Mouse (Mus musculus): ENCODE results near the gene Mfn2.
"Not testable (repeated sequence)": the region's sequence is repeated elsewhere in the genome, so short reads cannot be mapped to it uniquely, and the experiment has no call there.

Mfn2 gene

GRCm38 (mm10) chr4:147867563-147868449 is 36.7 kb downstream of the Mfn2 start:
- DNase-seq (ENCODE audit: low spot score) = no peak

DNA sequence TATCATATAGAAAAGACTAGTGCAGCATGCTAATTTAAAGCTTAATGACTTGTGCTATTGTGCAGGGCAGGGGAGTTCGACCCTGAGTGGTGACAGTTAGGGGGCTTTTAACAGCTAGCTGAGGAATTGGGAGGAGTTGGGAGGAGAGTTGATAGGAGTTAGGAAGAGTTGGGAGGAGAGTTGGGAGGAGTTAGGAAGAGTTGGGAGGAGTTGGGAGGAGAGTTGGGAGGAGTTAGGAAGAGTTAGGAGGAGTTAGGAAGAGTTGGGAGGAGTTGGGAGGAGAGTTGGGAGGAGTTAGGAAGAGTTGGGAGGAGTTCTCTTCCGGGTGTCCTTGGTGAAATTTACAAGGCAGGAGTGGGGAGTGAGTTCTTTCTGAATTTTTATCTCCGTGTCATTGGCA is 37.7 kb downstream of the Mfn2 start:
- not testable (repeated sequence) for DNase-seq (ENCODE audit: low spot score)

GRCm38 (mm10) chr4:147866056-147866455 is 38.4 kb downstream of the Mfn2 start:
- no peak for DNase-seq (ENCODE audit: low spot score)

DNA sequence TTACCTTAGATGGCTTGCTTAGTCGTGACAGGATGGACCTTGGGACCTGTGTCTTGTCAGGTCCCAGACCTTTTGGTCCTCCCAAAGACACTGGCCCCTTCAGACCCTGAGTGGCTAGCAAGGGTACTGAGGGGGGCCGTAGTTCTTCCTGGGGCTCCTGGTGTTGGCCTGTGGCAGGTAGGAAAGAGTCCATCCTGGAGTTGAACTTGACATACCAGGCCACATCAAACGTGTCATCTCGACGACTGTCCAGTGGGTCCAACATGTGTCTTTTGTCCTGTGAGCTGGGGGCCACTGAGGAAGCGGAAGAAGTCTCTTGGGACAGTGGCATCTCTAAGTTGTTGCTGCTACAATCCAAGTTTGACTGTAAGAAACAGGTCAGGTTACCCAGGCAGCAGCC is 38.9 kb downstream of the Mfn2 start:
- no peak for DNase-seq (ENCODE audit: low spot score)

- no peak for DNase-seq (ENCODE audit: low spot score)
Observed at GRCm38 (mm10) chr4:147862051-147862450, 42.5 kb downstream of the Mfn2 start.

GRCm38 (mm10) chr4:147850776-147851175 is 53.7 kb downstream of the Mfn2 start:
- no peak for DNase-seq (ENCODE audit: low spot score)

DNA sequence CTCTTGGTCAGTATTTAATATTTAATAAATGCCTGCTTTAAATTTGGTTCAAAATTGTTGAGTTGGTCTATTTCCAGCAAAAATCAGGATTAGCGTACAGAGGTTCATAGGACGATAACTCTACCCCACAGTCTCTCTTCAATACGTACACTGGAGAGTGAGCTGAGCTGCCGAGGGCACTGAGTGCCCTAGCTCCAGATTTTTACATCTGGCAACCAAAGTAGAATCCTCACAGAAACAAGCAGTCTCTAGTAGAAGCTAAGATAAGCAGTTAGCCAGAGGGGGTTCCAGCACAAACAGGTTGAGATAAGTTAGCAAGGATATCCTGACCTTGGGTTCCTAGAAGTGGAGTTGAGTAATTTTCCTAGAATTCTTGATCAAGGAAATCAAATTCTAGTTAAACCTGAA is 55.9 kb downstream of the Mfn2 start:
- DNase-seq (ENCODE audit: low spot score) = no peak

- DNase-seq (ENCODE audit: low spot score) = peak; percentile 44
Observed at GRCm38 (mm10) chr4:147847614-147848583, 56.6 kb downstream of the Mfn2 start, which contains the start of gene Zfp933. Zfp933 (minus strand) TSS chr4:147848366.

DNA sequence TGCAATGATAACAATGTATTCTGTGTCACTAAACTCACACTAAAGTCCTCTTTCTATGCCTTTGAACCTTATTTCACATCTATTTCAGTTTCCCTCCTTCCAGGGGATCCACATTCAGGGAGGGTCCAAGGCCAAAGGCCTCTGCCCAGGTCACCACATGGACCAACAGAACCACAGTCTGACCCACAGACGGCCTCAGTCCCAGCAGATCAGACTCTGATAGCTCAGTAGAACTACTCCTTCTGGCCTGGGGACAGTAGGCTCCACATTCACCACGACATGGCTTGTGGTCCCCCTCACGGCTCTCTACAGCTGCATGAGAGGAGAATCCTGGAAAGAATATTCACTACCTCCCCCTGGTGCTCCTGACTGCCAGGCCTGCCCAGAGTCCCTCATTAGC is 61.6 kb downstream of the Mfn2 start:
- no peak for DNase-seq (ENCODE audit: low spot score)

DNA sequence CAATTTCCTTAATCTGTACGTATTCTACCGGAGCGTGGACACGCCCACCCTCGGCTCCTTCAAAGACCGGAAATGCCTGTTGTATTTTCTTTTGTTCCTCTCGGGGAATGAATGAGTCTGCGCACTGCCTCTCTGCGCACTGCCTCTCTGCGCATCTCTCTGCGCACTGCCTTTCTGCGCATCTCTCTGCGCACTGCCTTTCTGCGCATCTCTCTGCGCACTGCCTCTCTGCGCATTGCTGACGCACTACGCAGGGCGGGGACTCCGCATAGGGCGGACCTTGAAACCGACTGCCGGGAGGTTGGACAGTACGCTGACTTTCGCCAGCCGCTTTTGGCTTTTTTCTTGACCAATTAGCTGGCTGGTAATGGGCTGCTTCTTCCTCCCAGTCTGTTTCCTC is 65.2 kb downstream of the Mfn2 start:
- DNase-seq (ENCODE audit: low spot score) = peak; percentile 13

DNA sequence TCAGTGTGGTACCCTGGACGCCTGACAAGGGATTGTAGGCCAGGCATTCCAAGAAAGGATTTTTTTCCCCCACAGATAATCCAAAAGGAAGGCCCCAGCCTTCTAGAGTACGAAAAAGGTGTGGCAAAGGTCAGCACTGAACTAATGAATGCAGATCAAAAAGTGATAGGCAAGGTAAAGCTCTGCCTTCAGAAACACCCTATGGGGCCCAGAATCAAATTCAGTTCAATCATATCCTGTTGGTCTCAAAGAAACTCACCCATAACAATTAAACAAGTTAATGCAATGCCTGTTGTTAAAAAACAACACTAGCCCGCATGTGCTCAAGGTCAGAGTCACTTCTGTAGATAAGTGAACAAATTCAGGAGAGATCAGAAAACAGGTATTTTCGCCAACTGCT is 80.1 kb downstream of the Mfn2 start:
- no peak for DNase-seq (ENCODE audit: low spot score)
